Mouse (Mus musculus) spleen, postnatal 4 days (tissue): Measurements from ENCODE around the gene Gimap5.

Experiments used
- DNase-seq, 2 experiments: peaks; one replicate each; pipeline ENCODE4 v3.0.0; 2022; ENCODE audit warnings: low spot score in 2 of 2

The Gimap5 gene

GRCm38 (mm10) chr6:48745959-48746889, at the start of gene Gimap5:
Gene Gimap5, plus strand, starts transcription at chr6:48746197.
- DNase-seq = peak; percentile 62 to 75

- DNase-seq = no peak
Observed at GRCm38 (mm10) chr6:48696830-48697554, 49.0 kb upstream of the Gimap5 start.

GRCm38 (mm10) chr6:48697555-48697930, 48.5 kb upstream of the Gimap5 start:
- no peak for DNase-seq

- DNase-seq = no peak
Observed at GRCm38 (mm10) chr6:48698066-48698856, 47.7 kb upstream of the Gimap5 start.

GRCm38 (mm10) chr6:48698888-48699287, 47.1 kb upstream of the Gimap5 start:
- no peak for DNase-seq

GRCm38 (mm10) chr6:48700251-48701075, 45.5 kb upstream of the Gimap5 start:
- DNase-seq = no peak

GRCm38 (mm10) chr6:48702146-48702545, 43.9 kb upstream of the Gimap5 start:
- no peak for DNase-seq

GRCm38 (mm10) chr6:48702601-48703000, 43.4 kb upstream of the Gimap5 start:
- DNase-seq = no peak

GRCm38 (mm10) chr6:48704146-48704545, 41.9 kb upstream of the Gimap5 start:
- no peak for DNase-seq

GRCm38 (mm10) chr6:48706130-48706529, 39.9 kb upstream of the Gimap5 start:
- DNase-seq = no peak

GRCm38 (mm10) chr6:48718455-48718854, 27.5 kb upstream of the Gimap5 start, which contains the start of the genes Gm28053 and Gimap7:
Gene Gm28053, plus strand, starts transcription at chr6:48718607.
Gene Gimap7, plus strand, starts transcription at chr6:48718621.
- DNase-seq = peak in 1 of 2 experiments; percentile 44

- no peak for DNase-seq
Observed at GRCm38 (mm10) chr6:48720326-48720725, 25.7 kb upstream of the Gimap5 start.

- no peak for DNase-seq
Observed at GRCm38 (mm10) chr6:48723468-48723867, 22.5 kb upstream of the Gimap5 start.

- DNase-seq = no peak
Observed at GRCm38 (mm10) chr6:48725476-48725875, 20.5 kb upstream of the Gimap5 start.

- DNase-seq = no peak
Observed at GRCm38 (mm10) chr6:48727761-48728160, 18.2 kb upstream of the Gimap5 start.

GRCm38 (mm10) chr6:48732864-48733304, 13.1 kb upstream of the Gimap5 start:
- DNase-seq = peak in 1 of 2 experiments; percentile 40

- no peak for DNase-seq
Observed at GRCm38 (mm10) chr6:48733660-48734059, 12.3 kb upstream of the Gimap5 start.

GRCm38 (mm10) chr6:48737053-48737452, 8.9 kb upstream of the Gimap5 start:
- no peak for DNase-seq

- DNase-seq = no peak
Observed at GRCm38 (mm10) chr6:48737688-48738087, 8.3 kb upstream of the Gimap5 start.

GRCm38 (mm10) chr6:48738961-48739779, 6.8 kb upstream of the Gimap5 start, which contains the start of gene Gimap1:
Gene Gimap1, plus strand, starts transcription at chr6:48739054.
- peak; percentile 58 to 81 for DNase-seq
